Mouse (Mus musculus): ENCODE measurements around the gene Foxl1. TPM values are rescaled to one million over a fixed set of nuclear protein-coding genes. Genes with fewer than 3 reads are reported as not detected.

Foxl1 gene
- total and polyA plus RNA-seq, 2 experiments from 2014 or later, result 0.19 TPM; not detected in 1

GRCm38 (mm10) chr8:121113261-121113660 lies 14.5 kb upstream of the Foxl1 start:
- H3K4me2 ChIP-seq (ENCODE audit: low read depth), result no peak overlapping the region
- H3K9me3 ChIP-seq (ENCODE audit: low read length), result no peaks in the 10 kb centered on the region
- ATAC-seq (peak; percentile 58), DNase-seq (peak; percentile 97)
- no peaks in the 10 kb centered on the region for H3K4me1 ChIP-seq (ENCODE audit: insufficient read depth)
- H3K9ac ChIP-seq, result no peak overlapping the region
- TF ChIP-seq CTCF (IDR thresholded peaks at IDR 0.05; ENCODE audit: low read depth), result peak; percentile 99
- no peak overlapping the region for H3K27ac ChIP-seq (ENCODE audit: low read depth, low read length)
- no peaks in the 10 kb centered on the region for H3K36me3 ChIP-seq (ENCODE audit: insufficient read depth)
- no peak overlapping the region for H3K4me3 ChIP-seq (ENCODE audit: low read depth, low read length)
- 2% methylated on average over 21 of the region's 21 CpGs for WGBS
- H3K27me3 ChIP-seq (ENCODE audit: insufficient read depth, low read length), result peaks cover 54% of the 10 kb centered on the region

DNA sequence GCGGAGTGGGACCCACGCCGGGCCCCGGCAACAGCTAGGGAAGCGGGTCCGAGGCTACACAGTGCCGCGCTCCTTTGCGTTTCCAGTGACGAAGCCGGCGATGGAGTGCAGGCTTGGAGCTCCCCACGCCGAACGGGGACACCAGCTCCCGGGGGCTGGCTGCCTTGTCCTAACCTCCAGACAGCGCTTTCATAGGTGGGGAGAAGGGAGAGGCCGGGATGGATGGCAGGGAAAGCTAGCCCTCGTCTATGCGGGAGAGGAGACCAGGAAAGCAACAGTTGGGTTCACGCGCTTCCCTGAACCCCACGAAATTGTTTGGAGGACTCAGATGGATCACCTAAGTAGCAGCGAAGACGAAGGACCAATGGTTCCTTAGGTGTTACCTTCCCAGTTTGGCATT lies 12.6 kb upstream of the Foxl1 start:
- no peak for ATAC-seq
- H3K36me3 ChIP-seq (ENCODE audit: insufficient read depth), result no peaks in the 10 kb centered on the region
- no peaks in the 10 kb centered on the region for H3K9me3 ChIP-seq (ENCODE audit: low read length)
- H3K27me3 ChIP-seq (ENCODE audit: insufficient read depth, low read length), result peaks cover 69% of the 10 kb centered on the region
- 3% methylated on average over 25 of the region's 25 CpGs for WGBS
- H3K4me1 ChIP-seq (ENCODE audit: insufficient read depth), result no peaks in the 10 kb centered on the region
- no peak overlapping the region for H3K9ac ChIP-seq
- H3K4me3 ChIP-seq (ENCODE audit: low read depth, low read length), result no peak overlapping the region
- TF ChIP-seq CTCF (IDR thresholded peaks at IDR 0.05; ENCODE audit: low read depth), result no peak
- no peak overlapping the region for H3K27ac ChIP-seq (ENCODE audit: low read depth, low read length)
- DNase-seq, result no peak
- no peak overlapping the region for H3K4me2 ChIP-seq (ENCODE audit: low read depth)

- Histone ChIP-seq H3K36me3 (ENCODE audit: insufficient read depth) (no peaks in the 10 kb centered on the region), H3K27ac (ENCODE audit: low read depth, low read length) (no peak within 1 kb of the TSS), H3K27me3 (ENCODE audit: insufficient read depth, low read length) (peaks cover 77% of the 10 kb centered on the region), H3K4me2 (ENCODE audit: low read depth) (peak within 1 kb of the TSS; percentile 42), H3K9me3 (ENCODE audit: low read length) (no peaks in the 10 kb centered on the region), H3K4me3 (ENCODE audit: low read depth, low read length) (peak within 1 kb of the TSS; percentile 24), H3K4me1 (ENCODE audit: insufficient read depth) (no peaks in the 10 kb centered on the region), H3K9ac (no peak within 1 kb of the TSS)
- peak; percentile 83 for DNase-seq
- ATAC-seq, result peak; percentile 66
- no peak for TF ChIP-seq CTCF (IDR thresholded peaks at IDR 0.05; ENCODE audit: low read depth)
- WGBS, result under 1% methylated on average over 25 of the region's 25 CpGs
Observed at GRCm38 (mm10) chr8:121115948-121116347, 11.8 kb upstream of the Foxl1 start, which contains the start of gene Foxc2. Foxc2 (plus strand) TSS chr8:121116171.

GRCm38 (mm10) chr8:121116591-121117185 lies 11.1 kb upstream of the Foxl1 start:
- peaks cover 85% of the 10 kb centered on the region for H3K27me3 ChIP-seq (ENCODE audit: insufficient read depth, low read length)
- H3K4me1 ChIP-seq (ENCODE audit: insufficient read depth), result no peaks in the 10 kb centered on the region
- peak overlapping the region; percentile 24 for H3K4me3 ChIP-seq (ENCODE audit: low read depth, low read length)
- 1% methylated on average over 55 of the region's 55 CpGs for WGBS
- H3K9me3 ChIP-seq (ENCODE audit: low read length), result no peaks in the 10 kb centered on the region
- no peaks in the 10 kb centered on the region for H3K36me3 ChIP-seq (ENCODE audit: insufficient read depth)
- no peak for TF ChIP-seq CTCF (IDR thresholded peaks at IDR 0.05; ENCODE audit: low read depth)
- no peak overlapping the region for H3K9ac ChIP-seq
- DNase-seq (no peak), ATAC-seq (no peak)
- H3K27ac ChIP-seq (ENCODE audit: low read depth, low read length), result no peak overlapping the region
- peak overlapping the region; percentile 42 for H3K4me2 ChIP-seq (ENCODE audit: low read depth)

DNA sequence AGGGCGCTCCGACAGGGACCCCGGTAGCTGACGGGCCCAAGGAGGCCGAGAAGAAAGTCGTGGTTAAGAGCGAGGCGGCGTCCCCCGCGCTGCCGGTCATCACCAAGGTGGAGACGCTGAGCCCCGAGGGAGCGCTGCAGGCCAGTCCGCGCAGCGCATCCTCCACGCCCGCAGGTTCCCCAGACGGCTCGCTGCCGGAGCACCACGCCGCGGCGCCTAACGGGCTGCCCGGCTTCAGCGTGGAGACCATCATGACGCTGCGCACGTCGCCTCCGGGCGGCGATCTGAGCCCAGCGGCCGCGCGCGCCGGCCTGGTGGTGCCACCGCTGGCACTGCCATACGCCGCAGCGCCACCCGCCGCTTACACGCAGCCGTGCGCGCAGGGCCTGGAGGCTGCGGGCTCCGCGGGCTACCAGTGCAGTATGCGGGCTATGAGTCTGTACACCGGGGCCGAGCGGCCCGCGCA lies 10.5 kb upstream of the Foxl1 start:
- DNase-seq (no peak), ATAC-seq (peak; percentile 21; the same call in 1 of the 2 replicates)
- no peaks in the 10 kb centered on the region for H3K36me3 ChIP-seq (ENCODE audit: insufficient read depth)
- peak overlapping the region; percentile 9; the same call in 1 of the 2 replicates for H3K4me3 ChIP-seq (ENCODE audit: low read depth, low read length)
- 1% methylated on average over 59 of the region's 62 CpGs for WGBS
- H3K9me3 ChIP-seq (ENCODE audit: low read length), result no peaks in the 10 kb centered on the region
- peak overlapping the region; percentile 42 for H3K4me2 ChIP-seq (ENCODE audit: low read depth)
- peaks cover 90% of the 10 kb centered on the region for H3K27me3 ChIP-seq (ENCODE audit: insufficient read depth, low read length)
- H3K9ac ChIP-seq, result no peak overlapping the region
- peak; percentile 19; the same call in 1 of the 2 replicates for TF ChIP-seq CTCF (IDR thresholded peaks at IDR 0.05; ENCODE audit: low read depth)
- H3K27ac ChIP-seq (ENCODE audit: low read depth, low read length), result no peak overlapping the region
- H3K4me1 ChIP-seq (ENCODE audit: insufficient read depth), result no peaks in the 10 kb centered on the region

GRCm38 (mm10) chr8:121117906-121118305 lies 9.8 kb upstream of the Foxl1 start:
- no peaks in the 10 kb centered on the region for H3K9me3 ChIP-seq (ENCODE audit: low read length)
- H3K27ac ChIP-seq (ENCODE audit: low read depth, low read length), result no peak overlapping the region
- under 1% methylated on average over 27 of the region's 28 CpGs for WGBS
- DNase-seq, result no peak
- H3K4me1 ChIP-seq (ENCODE audit: insufficient read depth), result no peaks in the 10 kb centered on the region
- no peak for TF ChIP-seq CTCF (IDR thresholded peaks at IDR 0.05; ENCODE audit: low read depth)
- H3K27me3 ChIP-seq (ENCODE audit: insufficient read depth, low read length), result peaks cover 91% of the 10 kb centered on the region
- no peak overlapping the region for H3K9ac ChIP-seq
- ATAC-seq, result no peak
- H3K36me3 ChIP-seq (ENCODE audit: insufficient read depth), result no peaks in the 10 kb centered on the region
- H3K4me3 ChIP-seq (ENCODE audit: low read depth, low read length), result no peak overlapping the region; the same call in 1 of the 2 replicates
- H3K4me2 ChIP-seq (ENCODE audit: low read depth), result peak overlapping the region; percentile 42; the same call in 1 of the 2 replicates

- no peak for ATAC-seq
- Histone ChIP-seq H3K27ac (ENCODE audit: low read depth, low read length) (no peak overlapping the region), H3K9me3 (ENCODE audit: low read length) (no peaks in the 10 kb centered on the region), H3K27me3 (ENCODE audit: insufficient read depth, low read length) (peaks cover 95% of the 10 kb centered on the region), H3K36me3 (ENCODE audit: insufficient read depth) (no peaks in the 10 kb centered on the region), H3K9ac (no peak overlapping the region), H3K4me3 (ENCODE audit: low read depth, low read length) (no peak overlapping the region), H3K4me1 (ENCODE audit: insufficient read depth) (no peaks in the 10 kb centered on the region), H3K4me2 (ENCODE audit: low read depth) (no peak overlapping the region)
- DNase-seq, result peak; percentile 54
- no peak for TF ChIP-seq CTCF (IDR thresholded peaks at IDR 0.05; ENCODE audit: low read depth)
- WGBS, result 3% methylated on average over 18 of the region's 18 CpGs
Observed at GRCm38 (mm10) chr8:121118634-121119420, 8.9 kb upstream of the Foxl1 start.
